Mouse (Mus musculus) cortical plate, adult 2 months (tissue): Measurements from ENCODE around the gene Pnpla2. TPM values are rescaled to one million over a fixed set of nuclear protein-coding genes. Genes with fewer than 3 reads are reported as not detected.
A peak's percentile ranks its signal among the peaks of the same experiment; 100 is the strongest.

Source experiments
- H3K27ac ChIP-seq: fragments of 200-500 bp; 2 replicates; pipeline ENCODE4 v1.5.1; 2012; ENCODE audit warnings: low read length, control low read depth, inconsistent platforms; ENCODE audit not compliant: insufficient read depth
- H3K4me1 ChIP-seq: fragments of 200-500 bp; 2 replicates; pipeline ENCODE4 v1.6.1; 2011; ENCODE audit warnings: low read length; ENCODE audit not compliant: control insufficient read depth, insufficient read depth
- H3K4me3 ChIP-seq: fragments of 200-500 bp; 2 replicates; pipeline ENCODE4 v1.5.1; 2011; ENCODE audit warnings: mild to moderate bottlenecking, low read length, control low read depth; ENCODE audit not compliant: insufficient read depth
- CTCF ChIP-seq: fragments of 200-500 bp; IDR thresholded peaks from 2 replicates; pipeline ENCODE4 v1.5.1; 2011; ENCODE audit warnings: mild to moderate bottlenecking, control low read depth, low read length; ENCODE audit not compliant: insufficient read depth; ENCODE audit errors: extremely low read depth
- POLR2A ChIP-seq: fragments of 200-500 bp; IDR thresholded peaks from 2 replicates; pipeline ENCODE4 v1.6.1; 2011; ENCODE audit warnings: mild to moderate bottlenecking, low read length, control low read depth; ENCODE audit not compliant: insufficient read depth; ENCODE audit errors: extremely low read depth
- polyA plus RNA-seq: library from polyadenylated mRNA; depleted of rRNA; stranded (reverse); fragments of >200 nt; gene quantifications from 2 replicates; pipeline ENCODE4 v1.2.3, GENCODE M21; 2012

Gene Pnpla2
- polyA plus RNA-seq, 1 experiment = 32.2 TPM

- Histone ChIP-seq H3K4me3 (no peak overlapping the region), H3K4me1 (peaks cover 12% of the 10 kb centered on the region), H3K27ac (no peak overlapping the region)
- TF ChIP-seq POLR2A (no peak), CTCF (no peak)
Measured at GRCm38 (mm10) chr7:141472763-141473162, 17.8 kb downstream of the Pnpla2 start.

- Histone ChIP-seq H3K4me3 (peak overlapping the region; percentile 81), H3K4me1 (peaks cover 8% of the 10 kb centered on the region), H3K27ac (no peak overlapping the region)
- no peak for TF ChIP-seq CTCF
- TF ChIP-seq POLR2A = no peak
Measured at GRCm38 (mm10) chr7:141474160-141474559, 19.2 kb downstream of the Pnpla2 start.

GRCm38 (mm10) chr7:141475011-141475804 lies 20.2 kb downstream of the Pnpla2 start, which contains the start of the genes Polr2l and Tspan4:
TSS of gene Polr2l (minus strand) at chr7:141475132.
TSS of gene Tspan4 (plus strand) at chr7:141475240.
- Histone ChIP-seq H3K27ac (peak within 1 kb of the TSS; percentile 93), H3K4me1 (peaks cover 5% of the 10 kb centered on the region; the same call in 1 of the 2 replicates), H3K4me3 (peak within 1 kb of the TSS; percentile 81)
- no peak for TF ChIP-seq CTCF
- TF ChIP-seq POLR2A = peak; percentile 77

GRCm38 (mm10) chr7:141475805-141476158 lies 20.8 kb downstream of the Pnpla2 start:
- peak overlapping the region; percentile 81 for H3K4me3 ChIP-seq
- peak overlapping the region; percentile 93; the same call in 1 of the 2 replicates for H3K27ac ChIP-seq
- peaks cover 5% of the 10 kb centered on the region; the same call in 1 of the 2 replicates for H3K4me1 ChIP-seq
- TF ChIP-seq POLR2A = no peak
- TF ChIP-seq CTCF = no peak

- Histone ChIP-seq H3K4me3 (peak overlapping the region; percentile 81), H3K4me1 (peaks cover 5% of the 10 kb centered on the region; the same call in 1 of the 2 replicates), H3K27ac (peak overlapping the region; percentile 93)
- TF ChIP-seq CTCF (no peak), POLR2A (no peak)
Measured at GRCm38 (mm10) chr7:141476226-141476980, 21.4 kb downstream of the Pnpla2 start.

- H3K4me3 ChIP-seq = peak overlapping the region; percentile 81; the same call in 1 of the 2 replicates
- no peak overlapping the region for H3K27ac ChIP-seq
- TF ChIP-seq CTCF (no peak), POLR2A (no peak)
- peaks cover 5% of the 10 kb centered on the region; the same call in 1 of the 2 replicates for H3K4me1 ChIP-seq
Measured at GRCm38 (mm10) chr7:141476981-141477370, 22.0 kb downstream of the Pnpla2 start.

- no peak overlapping the region for H3K4me3 ChIP-seq
- no peak overlapping the region for H3K27ac ChIP-seq
- no peak for TF ChIP-seq CTCF
- TF ChIP-seq POLR2A = no peak
- peaks cover 5% of the 10 kb centered on the region; the same call in 1 of the 2 replicates for H3K4me1 ChIP-seq
Measured at GRCm38 (mm10) chr7:141477578-141478269, 22.7 kb downstream of the Pnpla2 start.

GRCm38 (mm10) chr7:141478270-141478748 lies 23.3 kb downstream of the Pnpla2 start:
- no peak overlapping the region for H3K27ac ChIP-seq
- TF ChIP-seq POLR2A (no peak), CTCF (no peak)
- no peak overlapping the region for H3K4me3 ChIP-seq
- peaks cover 5% of the 10 kb centered on the region; the same call in 1 of the 2 replicates for H3K4me1 ChIP-seq

- Histone ChIP-seq H3K27ac (no peak overlapping the region), H3K4me3 (peak overlapping the region; percentile 26; the same call in 1 of the 2 replicates), H3K4me1 (no peaks in the 10 kb centered on the region)
- TF ChIP-seq POLR2A = no peak
- TF ChIP-seq CTCF = peak; percentile 99
Measured at GRCm38 (mm10) chr7:141480842-141481497, 26.0 kb downstream of the Pnpla2 start.
